Mouse (Mus musculus) midbrain, embryonic 10.5 days (tissue): ENCODE measurements around the gene Ube4a. TPM values are rescaled to one million over a fixed set of nuclear protein-coding genes. Genes with fewer than 3 reads are reported as not detected.
A peak's percentile ranks its signal among the peaks of the same experiment; 100 is the strongest.

Source experiments
- DNase-seq: peaks from one replicate; pipeline ENCODE4 v3.0.0-alpha.2; 2017; ENCODE audit warnings: low spot score
- H3K27ac ChIP-seq: fragments of 300-500 bp; sonication (generic); replicated peaks from 2 replicates; pipeline ENCODE4 v1.5.1; 2016; ENCODE audit warnings: mild to moderate bottlenecking
- H3K27me3 ChIP-seq: fragments of 300-500 bp; sonication (generic); 2 replicates; pipeline ENCODE4 v1.6.1; 2016; ENCODE audit warnings: low read depth, mild to moderate bottlenecking; ENCODE audit not compliant: poor library complexity, severe bottlenecking
- H3K36me3 ChIP-seq: fragments of 300-500 bp; sonication (generic); 2 replicates; pipeline ENCODE4 v1.6.1; 2016; ENCODE audit warnings: mild to moderate bottlenecking, moderate library complexity
- H3K4me1 ChIP-seq: fragments of 300-500 bp; sonication (generic); 2 replicates; pipeline ENCODE4 v1.6.1; 2016
- H3K4me3 ChIP-seq: fragments of 300-500 bp; sonication (generic); 2 replicates; pipeline ENCODE4 v1.5.1; 2016; ENCODE audit warnings: mild to moderate bottlenecking, moderate library complexity
- H3K9me3 ChIP-seq: fragments of 300-500 bp; sonication (generic); replicated peaks from 2 replicates; pipeline ENCODE4 v1.6.1; 2016; ENCODE audit warnings: mild to moderate bottlenecking
- WGBS: fragments of 180-500 bp; shearing (Covaris S2); methylation state at CpG from one replicate; pipeline ENCODE4 v1.1.7; 2016; 5-methylcytosine and 5-hydroxymethylcytosine counted together
- polyA plus RNA-seq: library from polyadenylated mRNA; unstranded; fragments of >200 nt; fragmentation: Nextera tagmentation; extraction: Ambion mirVana; gene quantifications from 2 replicates; pipeline ENCODE4 v1.2.1, GENCODE M21; 2016

Gene Ube4a
- 24.2 and 26.8 TPM in 2 replicates for polyA plus RNA-seq

- under 1% methylated on average over 39 of the region's 39 CpGs for WGBS
Measured at GRCm38 (mm10) chr9:44965126-44965832, at the start of gene Ube4a. Gene Ube4a (minus strand): TSS chr9:44965600.

GRCm38 (mm10) chr9:45014879-45015278 is 49.5 kb upstream of the Ube4a start:
- WGBS: 42% methylated on average over 2 of the region's 2 CpGs
- no peaks in the 10 kb centered on the region for H3K9me3 ChIP-seq
- no peak for DNase-seq
- H3K27me3 ChIP-seq: no peaks in the 10 kb centered on the region
- no peak overlapping the region for H3K27ac ChIP-seq
- no peak overlapping the region for H3K4me3 ChIP-seq
- H3K36me3 ChIP-seq: no peaks in the 10 kb centered on the region
- H3K4me1 ChIP-seq: no peaks in the 10 kb centered on the region

More at GRCm38 (mm10) chr9:44965126-44965832, at the start of gene Ube4a:
- H3K36me3 ChIP-seq: peaks cover 23% of the 10 kb centered on the region
- DNase-seq: peak; percentile 100
- H3K4me3 ChIP-seq: peak within 1 kb of the TSS; percentile 90
- H3K4me1 ChIP-seq: peaks cover 18% of the 10 kb centered on the region
- H3K27me3 ChIP-seq: no peaks in the 10 kb centered on the region; the same call in 1 of the 2 replicates
- peak within 1 kb of the TSS; percentile 81 for H3K27ac ChIP-seq
- no peaks in the 10 kb centered on the region for H3K9me3 ChIP-seq

GRCm38 (mm10) chr9:45011291-45011690 is 45.9 kb upstream of the Ube4a start:
- Histone ChIP-seq H3K4me1 (no peaks in the 10 kb centered on the region), H3K27me3 (no peaks in the 10 kb centered on the region), H3K27ac (no peak overlapping the region), H3K4me3 (no peak overlapping the region), H3K9me3 (no peaks in the 10 kb centered on the region), H3K36me3 (no peaks in the 10 kb centered on the region)
- WGBS: 52% methylated on average over 6 of the region's 6 CpGs
- no peak for DNase-seq

- Histone ChIP-seq H3K27me3 (no peaks in the 10 kb centered on the region), H3K4me1 (no peaks in the 10 kb centered on the region), H3K4me3 (no peak overlapping the region), H3K9me3 (no peaks in the 10 kb centered on the region), H3K36me3 (no peaks in the 10 kb centered on the region), H3K27ac (no peak overlapping the region)
- no peak for DNase-seq
- 81% methylated on average over 4 of the region's 4 CpGs for WGBS
Measured at GRCm38 (mm10) chr9:45010461-45010860, 45.1 kb upstream of the Ube4a start.

- WGBS: 88% methylated on average over 19 of the region's 19 CpGs
- Histone ChIP-seq H3K4me1 (no peaks in the 10 kb centered on the region), H3K9me3 (no peaks in the 10 kb centered on the region), H3K4me3 (no peak within 1 kb of the TSS), H3K27ac (no peak within 1 kb of the TSS), H3K27me3 (no peaks in the 10 kb centered on the region), H3K36me3 (no peaks in the 10 kb centered on the region)
- DNase-seq: no peak
Measured at GRCm38 (mm10) chr9:45009180-45010078, 44.0 kb upstream of the Ube4a start, which contains the start of gene Cd3e. Gene Cd3e (minus strand): TSS chr9:45009627.

- H3K36me3 ChIP-seq: no peaks in the 10 kb centered on the region
- no peak for DNase-seq
Measured at GRCm38 (mm10) chr9:45008342-45008741, 42.9 kb upstream of the Ube4a start.

GRCm38 (mm10) chr9:45007404-45007803 is 42.0 kb upstream of the Ube4a start:
- Histone ChIP-seq H3K36me3 (no peaks in the 10 kb centered on the region), H3K27ac (no peak overlapping the region), H3K9me3 (no peaks in the 10 kb centered on the region), H3K27me3 (no peaks in the 10 kb centered on the region), H3K4me3 (no peak overlapping the region), H3K4me1 (no peaks in the 10 kb centered on the region)
- WGBS: 82% methylated on average over 12 of the region's 12 CpGs
- DNase-seq: no peak

More at GRCm38 (mm10) chr9:45008342-45008741, 42.9 kb upstream of the Ube4a start:
- Histone ChIP-seq H3K27ac (no peak overlapping the region), H3K4me3 (no peak overlapping the region), H3K27me3 (no peaks in the 10 kb centered on the region), H3K9me3 (no peaks in the 10 kb centered on the region), H3K4me1 (no peaks in the 10 kb centered on the region)
- WGBS: 71% methylated on average over 4 of the region's 4 CpGs

GRCm38 (mm10) chr9:45000249-45000648 is 34.8 kb upstream of the Ube4a start:
- Histone ChIP-seq H3K27me3 (no peaks in the 10 kb centered on the region), H3K4me3 (no peak overlapping the region), H3K27ac (no peak overlapping the region), H3K4me1 (peaks cover 3% of the 10 kb centered on the region; the same call in 1 of the 2 replicates), H3K9me3 (no peaks in the 10 kb centered on the region; the same call in 1 of the 2 replicates), H3K36me3 (no peaks in the 10 kb centered on the region)
- WGBS: 76% methylated on average over 3 of the region's 3 CpGs
- no peak for DNase-seq

- 80% methylated on average over 5 of the region's 5 CpGs for WGBS
- H3K4me3 ChIP-seq: no peak overlapping the region
- no peaks in the 10 kb centered on the region; the same call in 1 of the 2 replicates for H3K9me3 ChIP-seq
- DNase-seq: no peak
- no peaks in the 10 kb centered on the region for H3K36me3 ChIP-seq
- no peaks in the 10 kb centered on the region for H3K27me3 ChIP-seq
- H3K27ac ChIP-seq: no peak overlapping the region
- H3K4me1 ChIP-seq: peaks cover 3% of the 10 kb centered on the region; the same call in 1 of the 2 replicates
Measured at GRCm38 (mm10) chr9:44999776-45000175, 34.4 kb upstream of the Ube4a start.

- Histone ChIP-seq H3K4me3 (no peak overlapping the region), H3K9me3 (no peaks in the 10 kb centered on the region; the same call in 1 of the 2 replicates), H3K27me3 (no peaks in the 10 kb centered on the region), H3K27ac (no peak overlapping the region), H3K36me3 (no peaks in the 10 kb centered on the region), H3K4me1 (peaks cover 3% of the 10 kb centered on the region; the same call in 1 of the 2 replicates)
- 65% methylated on average over 6 of the region's 6 CpGs for WGBS
- DNase-seq: no peak
Measured at GRCm38 (mm10) chr9:44999171-44999570, 33.8 kb upstream of the Ube4a start.

- Histone ChIP-seq H3K27ac (no peak overlapping the region), H3K4me1 (peaks cover 3% of the 10 kb centered on the region; the same call in 1 of the 2 replicates), H3K27me3 (no peaks in the 10 kb centered on the region), H3K36me3 (no peaks in the 10 kb centered on the region), H3K9me3 (no peaks in the 10 kb centered on the region; the same call in 1 of the 2 replicates), H3K4me3 (no peak overlapping the region)
- no peak for DNase-seq
- WGBS: 75% methylated on average over 11 of the region's 11 CpGs
Measured at GRCm38 (mm10) chr9:44998138-44998537, 32.7 kb upstream of the Ube4a start.

GRCm38 (mm10) chr9:44996590-44996989 is 31.2 kb upstream of the Ube4a start:
- Histone ChIP-seq H3K4me3 (no peak overlapping the region), H3K36me3 (no peaks in the 10 kb centered on the region), H3K27ac (no peak overlapping the region), H3K9me3 (no peaks in the 10 kb centered on the region; the same call in 1 of the 2 replicates), H3K27me3 (no peaks in the 10 kb centered on the region), H3K4me1 (peaks cover 3% of the 10 kb centered on the region; the same call in 1 of the 2 replicates)
- 94% methylated on average over 7 of the region's 7 CpGs for WGBS
- no peak for DNase-seq
